Comparison of ENCODE assay signal across 7 mouse cellular contexts in the genomic region with DNA sequence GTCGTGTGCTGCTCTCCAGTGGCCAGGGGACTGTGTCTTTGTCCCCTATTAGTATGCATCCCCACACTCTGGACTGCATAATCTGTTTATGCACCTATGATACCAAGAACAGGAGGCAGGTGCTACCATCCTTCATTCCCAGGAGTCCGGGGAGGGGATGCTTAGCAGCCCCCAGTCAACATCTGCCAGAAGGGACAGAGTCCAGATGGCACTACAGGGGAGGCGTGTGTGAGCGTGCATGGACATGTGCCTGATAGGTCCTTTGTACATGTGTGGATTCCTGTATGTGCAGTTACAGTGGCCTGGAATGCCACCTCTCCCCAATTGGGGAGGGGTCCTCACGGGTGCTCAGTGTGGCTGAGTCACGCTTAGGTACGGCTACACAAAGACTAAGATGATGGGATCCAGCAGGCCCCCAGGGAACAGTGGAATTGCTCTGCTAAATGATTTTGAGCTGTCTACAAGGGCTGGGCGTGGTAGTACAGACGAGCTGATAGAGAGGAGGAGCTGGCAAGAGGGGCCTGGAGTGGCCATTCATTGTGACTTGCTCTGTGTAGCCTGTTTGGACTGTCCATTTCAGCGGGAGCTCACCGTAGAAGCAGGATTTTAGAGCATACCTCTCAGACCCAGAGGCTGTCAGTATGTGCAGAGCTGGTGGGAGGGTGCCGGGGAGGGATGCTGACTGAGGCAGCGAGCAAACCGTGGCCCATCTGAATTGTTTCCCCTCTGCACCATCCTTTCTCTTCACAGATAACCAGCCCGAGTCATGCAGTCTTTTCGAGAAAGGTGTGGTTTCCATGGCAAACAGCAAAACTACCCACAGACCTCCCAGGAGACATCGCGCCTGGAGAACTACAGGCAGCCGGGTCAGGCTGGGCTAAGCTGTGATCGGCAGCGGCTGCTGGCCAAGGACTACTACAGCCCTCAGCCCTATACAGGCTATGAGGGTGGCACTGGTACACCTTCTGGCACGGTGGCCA. TPM values are rescaled to one million over a fixed set of nuclear protein-coding genes. Genes with fewer than 3 reads are reported as not detected.
A peak's percentile ranks its signal among the peaks of the same experiment; 100 is the strongest.
DNase-seq lines count a peak whose midpoint lies in the region; ATAC-seq and TF ChIP-seq lines count a peak whose summit lies in the region.

No protein-coding gene starts in this region.

- ATAC-seq in forebrain, embryonic 16.5 days = peak; percentile 30
- no peak for ATAC-seq in limb, embryonic 14.5 days (ENCODE audit: low FRiP score, low read depth)

- TF ChIP-seq POLR2A in limb, embryonic 14.5 days (IDR thresholded peaks at IDR 0.05; ENCODE audit: borderline replicate concordance, extremely low read depth, insufficient read depth, insufficient read length) = no peak

- H3K27me3 ChIP-seq in forebrain, embryonic 16.5 days (replicated peaks; ENCODE audit: control insufficient read depth, insufficient read depth, low read length) = no peaks in the 10 kb centered on the region
- no peaks in the 10 kb centered on the region for H3K27me3 ChIP-seq in limb, embryonic 14.5 days (ENCODE audit: control insufficient read depth, insufficient read depth, low read length)
- H3K27me3 ChIP-seq in splenic B cell, adult 2 months (ENCODE audit: control insufficient read depth, insufficient read depth, low read length, poor library complexity, severe bottlenecking) = no peaks in the 10 kb centered on the region

- H3K9ac ChIP-seq in forebrain, embryonic 16.5 days (replicated peaks; ENCODE audit: low read depth, low read length) = peak overlapping the region; percentile 24
- H3K9ac ChIP-seq in limb, embryonic 14.5 days (ENCODE audit: low read depth, low read length, severe bottlenecking) = no peak overlapping the region

- peaks cover 62% of the 10 kb centered on the region for H3K4me1 ChIP-seq in forebrain, embryonic 16.5 days (replicated peaks; ENCODE audit: control insufficient read depth, insufficient read depth, low read length)
- H3K4me1 ChIP-seq in limb, embryonic 14.5 days (ENCODE audit: control insufficient read depth, insufficient read depth, low read length) = peaks cover 49% of the 10 kb centered on the region

- H3K4me3 ChIP-seq in forebrain, embryonic 16.5 days (replicated peaks; ENCODE audit: low read length) = no peak overlapping the region
- no peak overlapping the region for H3K4me3 ChIP-seq in limb, embryonic 14.5 days (replicated peaks; ENCODE audit: low read length)

- H3K4me2 ChIP-seq in forebrain, embryonic 16.5 days (ENCODE audit: low read length) = peak overlapping the region; percentile 4; the same call in 1 of the 2 replicates
- no peak overlapping the region for H3K4me2 ChIP-seq in limb, embryonic 14.5 days (replicated peaks; ENCODE audit: low read depth, low read length, severe bottlenecking)

- DNase-seq in right cerebral cortex, postnatal 25 days = peak; percentile 60
- DNase-seq in right cerebral cortex, postnatal 14 days = no peak
- peak; percentile 42 for DNase-seq in limb, embryonic 14.5 days (ENCODE audit: low spot score)
- DNase-seq in splenic B cell, adult 2 months (ENCODE audit: low read depth, low spot score) = peak; percentile 67
- no peak for DNase-seq in embryo, embryonic 10.5 days (ENCODE audit: low spot score)
- no peak for DNase-seq in gastrocnemius, postnatal 10 days

- peaks cover 11% of the 10 kb centered on the region; the same call in 1 of the 2 replicates for H3K36me3 ChIP-seq in forebrain, embryonic 16.5 days (ENCODE audit: control insufficient read depth, insufficient read depth)
- H3K36me3 ChIP-seq in limb, embryonic 14.5 days (ENCODE audit: control insufficient read depth, insufficient read depth, low read length) = peaks cover 48% of the 10 kb centered on the region
- no peaks in the 10 kb centered on the region; the same call in 1 of the 2 replicates for H3K36me3 ChIP-seq in splenic B cell, adult 2 months (ENCODE audit: control insufficient read depth, insufficient read depth, low read length, poor library complexity, severe bottlenecking)

- H3K27ac ChIP-seq in forebrain, embryonic 16.5 days (ENCODE audit: low read length) = peak overlapping the region; percentile 64
- no peak overlapping the region for H3K27ac ChIP-seq in limb, embryonic 14.5 days (replicated peaks; ENCODE audit: low read depth, low read length)

- WGBS in forebrain, embryonic 16.5 days = 34% methylated on average over 22 of the region's 22 CpGs
- whole genome bisulfite sequencing in limb, embryonic 14.5 days = 51% methylated on average over 22 of the region's 22 CpGs

- H3K9me3 ChIP-seq in forebrain, embryonic 16.5 days (ENCODE audit: control insufficient read depth, low read length) = no peaks in the 10 kb centered on the region
- H3K9me3 ChIP-seq in limb, embryonic 14.5 days (ENCODE audit: control insufficient read depth, low read length) = no peaks in the 10 kb centered on the region

RNA-seq across cellular contexts. Expression of a gene that starts 37.7 kb away (rescaled TPM):
- polyA plus RNA-seq in forebrain, embryonic 16.5 days (2015; fragmentation: Nextera tagmentation; extraction: Ambion mirVana) = 41.1 and 46.9 TPM in 2 replicates
- polyA plus RNA-seq in limb, embryonic 14.5 days (2012; rRNA removed) = 96.5 and 147 TPM in 2 replicates
- polyA plus RNA-seq in limb, embryonic 14.5 days (2014; fragmentation: Nextera tagmentation; extraction: Ambion mirVana) = 77.1 and 80.7 TPM in 2 replicates
- 10 to 100 TPM; 24.2 to 29.1 TPM for total RNA-seq in gastrocnemius, postnatal 10 days (2021)

Comparison
In these comparisons a context has a peak if more than half of its experiments do, and no peak if none do; other contexts are left out.
1. DNase-seq: peak in right cerebral cortex, postnatal 25 days (single experiment), limb, embryonic 14.5 days (single experiment) and splenic B cell, adult 2 months (single experiment); none in right cerebral cortex, postnatal 14 days (single experiment), embryo, embryonic 10.5 days (single experiment) and gastrocnemius, postnatal 10 days (single experiment).